9 mouse cellular contexts compared by ENCODE assay signal in the genomic region with DNA sequence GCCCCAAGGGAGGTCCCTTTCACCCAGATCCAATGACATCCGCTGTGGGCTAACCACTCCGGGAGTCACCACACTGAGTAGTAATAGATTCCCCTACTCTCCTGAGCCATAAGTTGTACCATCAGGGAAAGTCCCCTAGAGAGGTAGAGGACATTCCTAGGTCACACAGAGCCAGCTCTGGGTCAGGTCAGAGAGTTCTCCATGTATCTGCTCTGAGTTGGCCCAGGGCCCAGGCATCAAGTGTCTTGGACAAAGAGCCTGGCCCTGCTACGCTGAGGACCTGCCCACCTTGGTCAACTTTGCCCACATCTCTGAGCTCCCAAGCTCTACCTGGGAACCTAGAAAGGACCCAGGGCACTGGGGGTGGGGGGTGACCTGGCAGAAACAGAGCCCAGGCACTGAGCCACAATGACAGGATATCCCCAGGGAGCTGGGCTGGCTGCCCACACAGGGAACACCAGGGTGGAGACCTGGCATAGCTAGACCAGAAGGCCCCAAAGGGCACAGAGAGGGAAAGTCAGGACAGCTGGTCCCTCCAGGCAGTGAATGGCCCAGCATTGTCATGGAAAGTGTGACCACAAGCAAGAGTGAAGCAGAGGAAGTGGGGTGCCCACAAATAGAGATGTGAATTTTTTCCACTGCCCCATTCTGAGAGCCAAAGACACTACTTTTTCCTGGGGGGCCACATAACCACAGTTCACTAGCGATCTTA. TPM values are rescaled to one million over a fixed set of nuclear protein-coding genes. Genes with fewer than 3 reads are reported as not detected.
A peak's percentile ranks its signal among the peaks of the same experiment; 100 is the strongest.
DNase-seq lines count a peak whose midpoint lies in the region; ATAC-seq lines count a peak whose summit lies in the region.
"Had no signal": no experiment of that assay in that cellular context is flagged by ENCODE, and none has a peak within 500 bp of the region (broad histone marks: within the 10 kb centered on the region; RNA-seq: fewer than 3 reads in every experiment).

No protein-coding gene starts in this region.

- H3K79me2 ChIP-seq in macrophage (ENCODE audit: inconsistent target), result no peaks in the 10 kb centered on the region

- WGBS in midbrain, embryonic 11.5 days, result 94% methylated on average over 4 of the region's 4 CpGs
- 95% methylated on average over 4 of the region's 4 CpGs for WGBS in midbrain, embryonic 14.5 days
- 64% methylated on average over 4 of the region's 4 CpGs for WGBS in macrophage (ENCODE audit: missing documents)
- 91% methylated on average over 4 of the region's 4 CpGs for WGBS in hindbrain, embryonic 10.5 days
- 98% methylated on average over 4 of the region's 4 CpGs for WGBS in hindbrain, embryonic 13.5 days

- no peak overlapping the region for H3K27ac ChIP-seq in midbrain, embryonic 11.5 days (ENCODE audit: low read depth, low read length)
- no peak overlapping the region for H3K27ac ChIP-seq in midbrain, embryonic 14.5 days (replicated peaks; ENCODE audit: low read depth, low read length)
- H3K27ac ChIP-seq in brown adipose tissue, adult 24 weeks (replicated peaks; ENCODE audit: low read depth, low read length), result peak overlapping the region; percentile 74
- H3K27ac ChIP-seq in macrophage, result peak overlapping the region; percentile 15; the same call in 1 of the 2 replicates
- no peak overlapping the region for H3K27ac ChIP-seq in hindbrain, embryonic 10.5 days
- no peak overlapping the region for H3K27ac ChIP-seq in hindbrain, embryonic 13.5 days
- H3K27ac ChIP-seq: hindbrain, embryonic 15.5 days had no signal

- ATAC-seq in midbrain, embryonic 11.5 days (ENCODE audit: low FRiP score), result no peak
- no peak for ATAC-seq in midbrain, embryonic 14.5 days (ENCODE audit: low FRiP score, low TSS enrichment)
- no peak for ATAC-seq in hindbrain, embryonic 13.5 days (ENCODE audit: low FRiP score)

- peak; percentile 39 for DNase-seq in midbrain, embryonic 11.5 days (ENCODE audit: low spot score, missing footprints)
- DNase-seq in midbrain, embryonic 14.5 days, result no peak
- peak; percentile 62 for DNase-seq in heart, postnatal 25 days (ENCODE audit: low spot score)
- no peak for DNase-seq in hindbrain, embryonic 10.5 days (ENCODE audit: low spot score)
- DNase-seq in left cerebral cortex, adult 9 months (ENCODE audit: low spot score in 2 of 2), result no peak

- H3K9ac ChIP-seq in midbrain, embryonic 11.5 days (ENCODE audit: low read length), result no peak overlapping the region
- H3K9ac ChIP-seq in midbrain, embryonic 14.5 days (replicated peaks; ENCODE audit: low read length), result no peak overlapping the region
- no peak overlapping the region for H3K9ac ChIP-seq in hindbrain, embryonic 13.5 days
- H3K9ac ChIP-seq: hindbrain, embryonic 15.5 days had no signal

- no peaks in the 10 kb centered on the region for H3K27me3 ChIP-seq in midbrain, embryonic 11.5 days (ENCODE audit: control insufficient read depth, insufficient read depth, low read length)
- no peaks in the 10 kb centered on the region for H3K27me3 ChIP-seq in midbrain, embryonic 14.5 days (ENCODE audit: control insufficient read depth, insufficient read depth, low read length)
- peaks cover 30% of the 10 kb centered on the region for H3K27me3 ChIP-seq in hindbrain, embryonic 10.5 days (ENCODE audit: insufficient read depth, poor library complexity, severe bottlenecking)
- no peaks in the 10 kb centered on the region for H3K27me3 ChIP-seq in hindbrain, embryonic 13.5 days
- H3K27me3 ChIP-seq: hindbrain, embryonic 15.5 days had no signal

- no peaks in the 10 kb centered on the region for H3K36me3 ChIP-seq in midbrain, embryonic 11.5 days (ENCODE audit: control insufficient read depth, insufficient read depth, low read length)
- no peaks in the 10 kb centered on the region for H3K36me3 ChIP-seq in midbrain, embryonic 14.5 days (ENCODE audit: control insufficient read depth, insufficient read depth, low read length)
- no peaks in the 10 kb centered on the region for H3K36me3 ChIP-seq in macrophage (ENCODE audit: inconsistent target)
- no peaks in the 10 kb centered on the region for H3K36me3 ChIP-seq in hindbrain, embryonic 10.5 days
- H3K36me3 ChIP-seq in hindbrain, embryonic 13.5 days, result no peaks in the 10 kb centered on the region
- H3K36me3 ChIP-seq: hindbrain, embryonic 15.5 days had no signal

- intact Hi-C loops in heart, postnatal 25 days (cut with DNase I), result no loop called here

- no peaks in the 10 kb centered on the region; the same call in 1 of the 2 replicates for H3K9me3 ChIP-seq in midbrain, embryonic 11.5 days (ENCODE audit: control insufficient read depth, low read length)
- no peaks in the 10 kb centered on the region for H3K9me3 ChIP-seq in midbrain, embryonic 14.5 days (ENCODE audit: control insufficient read depth, low read length)
- peaks cover 8% of the 10 kb centered on the region for H3K9me3 ChIP-seq in hindbrain, embryonic 10.5 days
- H3K9me3 ChIP-seq in hindbrain, embryonic 13.5 days, result no peaks in the 10 kb centered on the region
- H3K9me3 ChIP-seq: hindbrain, embryonic 15.5 days had no signal

- H3K4me2 ChIP-seq in midbrain, embryonic 11.5 days, result no peak overlapping the region
- H3K4me2 ChIP-seq in midbrain, embryonic 14.5 days (ENCODE audit: low read length), result no peak overlapping the region
- H3K4me2 ChIP-seq in hindbrain, embryonic 13.5 days, result no peak overlapping the region
- H3K4me2 ChIP-seq: hindbrain, embryonic 15.5 days had no signal

- no peak overlapping the region for H3K4me3 ChIP-seq in midbrain, embryonic 11.5 days (ENCODE audit: low read depth, low read length)
- no peak overlapping the region for H3K4me3 ChIP-seq in midbrain, embryonic 14.5 days (replicated peaks; ENCODE audit: low read depth, low read length)
- H3K4me3 ChIP-seq in brown adipose tissue, adult 24 weeks (ENCODE audit: insufficient read depth, low read depth, low read length), result no peak overlapping the region
- no peak overlapping the region for H3K4me3 ChIP-seq in macrophage (ENCODE audit: inconsistent target)
- no peak overlapping the region for H3K4me3 ChIP-seq in hindbrain, embryonic 10.5 days
- no peak overlapping the region for H3K4me3 ChIP-seq in hindbrain, embryonic 13.5 days
- H3K4me3 ChIP-seq: hindbrain, embryonic 15.5 days had no signal

- H3K4me1 ChIP-seq in midbrain, embryonic 11.5 days (ENCODE audit: control insufficient read depth, insufficient read depth, low read length), result no peaks in the 10 kb centered on the region
- no peaks in the 10 kb centered on the region for H3K4me1 ChIP-seq in midbrain, embryonic 14.5 days (ENCODE audit: control insufficient read depth, insufficient read depth, low read length)
- peaks cover 40% of the 10 kb centered on the region for H3K4me1 ChIP-seq in brown adipose tissue, adult 24 weeks (ENCODE audit: control insufficient read depth, insufficient read depth, insufficient read length, low read length)
- peaks cover 33% of the 10 kb centered on the region for H3K4me1 ChIP-seq in hindbrain, embryonic 10.5 days (replicated peaks)
- 0 out of 2 replicates have a peak, but pooled peaks cover 3% of the 10 kb centered on the region for H3K4me1 ChIP-seq in hindbrain, embryonic 13.5 days (replicated peaks)
- H3K4me1 ChIP-seq: hindbrain, embryonic 15.5 days had no signal

RNA-seq across cellular contexts. Expression of gene Atp2a3, which starts 7.4 kb away (rescaled TPM):
- polyA plus RNA-seq in midbrain, embryonic 11.5 days (2014; fragmentation: Nextera tagmentation; extraction: Ambion mirVana), result 0.59 and 0.95 TPM in 2 replicates
- polyA plus RNA-seq in midbrain, embryonic 14.5 days (2014; fragmentation: Nextera tagmentation; extraction: Ambion mirVana), result 0.55 and 0.91 TPM in 2 replicates
- 2.6 and 4.3 TPM in 2 replicates for polyA plus RNA-seq in brown adipose tissue, adult 24 weeks (2012; ENCODE audit: insufficient read depth, insufficient read length, missing spikeins)
- total RNA-seq in heart, postnatal 25 days (2021), result 10 to 100 TPM; 11.5 to 12.2 TPM
- 10 to 100 TPM in 12 of 26 experiments, 1 to 10 TPM in 14; 1.8 to 23.6 (median 9.8) TPM for total RNA-seq in macrophage (2018; cell fraction: chromatin; rRNA removed)
- 10 to 100 TPM in 12 of 26 experiments, 1 to 10 TPM in 14; 1.8 to 22.6 (median 8.3) TPM for total RNA-seq in macrophage (2018; cell fraction: cytosol; rRNA removed)
- 10 to 100 TPM in 18 of 26 experiments, 1 to 10 TPM in 8; 4.8 to 27.7 (median 15.6) TPM for total RNA-seq in macrophage (2018; cell fraction: nucleus; rRNA removed)
- 5.0 to 11.9 TPM (median 5.1 TPM) in 3 replicates for polyA plus RNA-seq in macrophage (2018)
- 1.4 and 1.6 TPM in 2 replicates for polyA plus RNA-seq in hindbrain, embryonic 10.5 days (2016; fragmentation: Nextera tagmentation; extraction: Ambion mirVana)
- polyA plus RNA-seq in hindbrain, embryonic 13.5 days (2015; fragmentation: Nextera tagmentation; extraction: Ambion mirVana), result 1.3 and 1.4 TPM in 2 replicates

RNA-seq across cellular contexts. Expression of gene P2rx1, which starts 45.3 kb away (rescaled TPM):
- polyA plus RNA-seq in midbrain, embryonic 11.5 days (2014; fragmentation: Nextera tagmentation; extraction: Ambion mirVana), result 1.2 and 1.3 TPM in 2 replicates
- polyA plus RNA-seq in midbrain, embryonic 14.5 days (2014; fragmentation: Nextera tagmentation; extraction: Ambion mirVana), result 0.36 and 0.41 TPM in 2 replicates
- polyA plus RNA-seq in brown adipose tissue, adult 24 weeks (2012; ENCODE audit: insufficient read depth, insufficient read length, missing spikeins), result 0.40 and 1.9 TPM in 2 replicates
- under 1 TPM; 0.29 to 0.50 TPM for total RNA-seq in heart, postnatal 25 days (2021)
- 1 to 10 TPM in 6 of 26 experiments, under 1 TPM in 17, not detected in 3; 0.29 to 2.1 (median 0.66) TPM for total RNA-seq in macrophage (2018; cell fraction: chromatin; rRNA removed)
- 1 to 10 TPM in 3 of 26 experiments, under 1 TPM in 23; 0.23 to 1.3 (median 0.75) TPM for total RNA-seq in macrophage (2018; cell fraction: cytosol; rRNA removed)
- total RNA-seq in macrophage (2018; cell fraction: nucleus; rRNA removed), result 1 to 10 TPM in 18 of 26 experiments, under 1 TPM in 7, not detected in 1; 0.29 to 1.9 (median 1.2) TPM
- polyA plus RNA-seq in macrophage (2018), result 0.12 to 0.80 TPM (median 0.33 TPM) in 3 replicates
- polyA plus RNA-seq in hindbrain, embryonic 10.5 days (2016; fragmentation: Nextera tagmentation; extraction: Ambion mirVana), result 0.83 and 1.8 TPM in 2 replicates
- polyA plus RNA-seq in hindbrain, embryonic 13.5 days (2015; fragmentation: Nextera tagmentation; extraction: Ambion mirVana), result 0.65 TPM in 2 replicates

Comparison
In these comparisons a context has a peak if more than half of its experiments do, and no peak if none do; other contexts are left out.
1. DNase-seq: peak in midbrain, embryonic 11.5 days (single experiment) and heart, postnatal 25 days (single experiment); none in midbrain, embryonic 14.5 days (single experiment), hindbrain, embryonic 10.5 days (single experiment) and left cerebral cortex, adult 9 months (0 of 2).
2. H3K27ac ChIP-seq: peak in brown adipose tissue, adult 24 weeks (single experiment) and macrophage (single experiment); none in midbrain, embryonic 11.5 days (single experiment), midbrain, embryonic 14.5 days (single experiment), hindbrain, embryonic 10.5 days (single experiment) and hindbrain, embryonic 13.5 days (single experiment).